Comparison of ENCODE assay signal across 25 mouse cellular contexts in genomic region chr14:31244777-31245176, GRCm38 (mm10). TPM values are rescaled to one million over a fixed set of nuclear protein-coding genes. Genes with fewer than 3 reads are reported as not detected.
"Had no signal": no experiment of that assay in that cellular context is flagged by ENCODE, and none has a peak within 500 bp of the region (broad histone marks: within the 10 kb centered on the region; RNA-seq: fewer than 3 reads in every experiment).

No protein-coding gene starts in this region.

- H3K9ac ChIP-seq: heart, embryonic 12.5 days; hindbrain, embryonic 12.5 days; hindbrain, embryonic 14.5 days; intestine, embryonic 15.5 days; limb, embryonic 13.5 days; limb, embryonic 15.5 days; liver, embryonic 13.5 days had no signal

- H3K9me3 ChIP-seq: heart, embryonic 10.5 days; heart, embryonic 12.5 days; hindbrain, embryonic 10.5 days; hindbrain, embryonic 12.5 days; intestine, embryonic 15.5 days; limb, embryonic 13.5 days; limb, embryonic 15.5 days; liver, embryonic 13.5 days had no signal

- H3K27ac ChIP-seq: heart, embryonic 10.5 days; hindbrain, embryonic 10.5 days; hindbrain, embryonic 12.5 days; hindbrain, embryonic 14.5 days; intestine, embryonic 15.5 days; layer of hippocampus, adult 2 months; left cerebral cortex, adult 2 months; limb, embryonic 13.5 days; limb, embryonic 15.5 days; liver, embryonic 13.5 days had no signal

- H3K27me3 ChIP-seq: heart, embryonic 12.5 days; hindbrain, embryonic 12.5 days; intestine, embryonic 15.5 days; limb, embryonic 13.5 days; limb, embryonic 15.5 days; liver, embryonic 13.5 days had no signal

- H3K36me3 ChIP-seq: heart, embryonic 10.5 days; heart, embryonic 12.5 days; hindbrain, embryonic 10.5 days; hindbrain, embryonic 12.5 days; intestine, embryonic 15.5 days; limb, embryonic 15.5 days; liver, embryonic 13.5 days had no signal

- DNase-seq: gastrocnemius, postnatal 14 days; gastrocnemius, postnatal 36 days; heart, adult 18-20 months; heart, postnatal 10 days; heart, postnatal 4 days; kidney, adult 18-20 months; kidney, adult 8-10 months; kidney, postnatal 10 days; kidney, postnatal 4 days; left cerebral cortex, postnatal 4 days; liver, embryonic 13.5 days had no signal

- H3K4me1 ChIP-seq: hindbrain, embryonic 10.5 days; hindbrain, embryonic 12.5 days; intestine, embryonic 15.5 days; limb, embryonic 15.5 days had no signal

- H3K4me3 ChIP-seq: heart, embryonic 10.5 days; heart, embryonic 12.5 days; hindbrain, embryonic 10.5 days; hindbrain, embryonic 12.5 days; intestine, embryonic 15.5 days; layer of hippocampus, adult 2 months; left cerebral cortex, adult 2 months; limb, embryonic 13.5 days; limb, embryonic 15.5 days; liver, embryonic 13.5 days had no signal

- H3K4me2 ChIP-seq: heart, embryonic 12.5 days; hindbrain, embryonic 12.5 days; hindbrain, embryonic 14.5 days; intestine, embryonic 15.5 days; limb, embryonic 13.5 days; limb, embryonic 15.5 days; liver, embryonic 11.5 days; liver, embryonic 13.5 days had no signal

- ATAC-seq: hindbrain, embryonic 16.5 days; inflammation-experienced regulatory T-cells, adult 6 months; intestine, embryonic 15.5 days; intestine, postnatal 0 days had no signal

RNA-seq across cellular contexts. Expression of gene Sema3g, which starts 27.1 kb away (rescaled TPM):
- polyA plus RNA-seq: inflammation-experienced regulatory T-cells, adult 6 months; liver, embryonic 11.5 days had no signal

RNA-seq across cellular contexts. Expression of gene Tnnc1, which starts 36.7 kb away (rescaled TPM):
- polyA plus RNA-seq: inflammation-experienced regulatory T-cells, adult 6 months had no signal
